Mouse (Mus musculus) kidney, postnatal 10 days (tissue): ENCODE measurements at regions not wholly inside any gene's neighbourhood (a gene's known extent, or its start where the extent isn't known, plus 50 kb on each side); places are given as distances from the start of the nearest gene placed in this dataset.

ENCODE experiments used
- DNase-seq: peaks from one replicate; pipeline ENCODE4 v3.0.0; 2021; ENCODE audit warnings: mixed read lengths

DNA sequence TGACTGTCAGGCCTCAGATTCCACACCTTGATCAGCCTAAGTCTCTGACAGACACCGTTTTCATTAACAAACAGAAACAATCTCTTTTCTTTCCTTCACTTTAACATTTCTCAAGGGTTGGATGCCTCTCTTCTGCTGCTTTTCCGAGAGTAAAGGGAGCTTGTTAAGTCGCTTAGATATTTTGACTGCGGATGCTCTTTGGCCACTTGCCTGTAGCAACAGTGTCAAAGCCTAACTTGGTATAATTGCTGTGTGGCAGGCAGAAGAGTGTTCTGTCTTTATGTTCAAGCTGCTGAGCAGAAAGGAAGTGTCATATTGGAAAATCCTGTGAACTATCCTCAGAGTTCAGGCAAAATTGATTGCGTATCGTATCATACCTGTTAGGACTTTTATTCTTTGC, 112.3 kb upstream of the Zeb2 start:
- no peak for DNase-seq

- DNase-seq, result no peak
These were observed 110.2 kb upstream of the Zeb2 start for GRCm38 (mm10) chr2:45227276-45227944.

- DNase-seq, result no peak
These were observed 108.8 kb upstream of the Zeb2 start for GRCm38 (mm10) chr2:45226045-45226370.

DNA sequence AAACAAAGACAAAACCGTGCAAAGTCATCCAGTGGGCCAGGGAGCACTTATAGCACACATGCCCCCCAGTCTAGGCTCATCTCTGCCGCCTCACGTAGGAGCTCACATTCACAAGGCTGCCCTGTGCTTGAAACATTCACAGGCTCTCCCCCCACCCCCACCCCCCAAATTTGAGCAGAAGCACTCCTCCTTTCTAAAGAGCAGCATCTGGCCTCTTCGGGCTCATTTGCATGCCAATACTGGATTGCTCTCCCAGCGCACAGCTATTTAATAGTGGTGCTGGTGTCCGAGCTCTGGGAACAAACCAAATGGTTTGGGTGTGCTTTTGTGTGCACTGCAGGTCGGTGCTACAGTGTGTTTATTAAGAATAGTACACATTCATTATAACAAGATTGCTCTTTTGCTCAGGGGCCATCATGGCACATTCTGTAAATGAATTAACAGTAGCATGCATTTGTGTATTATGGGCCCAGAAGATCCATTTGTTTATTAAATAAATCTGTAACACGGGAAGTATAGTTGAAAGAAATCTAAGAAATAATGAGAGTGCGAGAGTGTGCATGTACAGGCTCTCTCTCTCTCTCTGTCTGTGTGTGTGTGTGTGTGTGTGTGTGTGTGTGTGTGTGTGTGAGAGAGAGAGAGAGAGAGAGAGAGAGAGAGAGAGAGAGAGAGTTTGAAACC, 108.3 kb upstream of the Zeb2 start:
- DNase-seq, result no peak

- DNase-seq, result no peak
These were observed 105.0 kb upstream of the Zeb2 start for GRCm38 (mm10) chr2:45222213-45222612.

GRCm38 (mm10) chr2:45219851-45220250, 102.7 kb upstream of the Zeb2 start:
- no peak for DNase-seq

DNA sequence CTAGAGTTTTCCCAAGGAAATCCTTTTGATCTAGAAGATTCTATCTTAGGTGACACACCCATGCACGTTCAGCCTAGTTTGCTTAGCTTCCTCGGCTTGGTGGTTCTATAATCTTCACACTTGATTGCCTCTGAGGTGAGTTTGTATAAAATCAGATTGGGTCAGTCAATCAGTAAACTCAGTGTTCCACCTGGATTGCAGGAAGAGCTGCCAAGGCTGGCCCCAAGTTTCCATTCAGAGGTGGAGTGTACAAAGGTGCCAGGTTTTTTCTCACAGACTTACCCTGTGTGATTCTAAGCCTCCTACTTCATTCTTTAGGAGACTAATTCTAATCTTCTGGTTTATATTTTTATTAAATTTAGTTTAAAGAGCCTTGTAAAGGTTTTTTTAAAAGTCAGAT, 95.6 kb upstream of the Zeb2 start:
- DNase-seq, result no peak

- DNase-seq, result no peak
These were observed 91.3 kb upstream of the Zeb2 start for GRCm38 (mm10) chr2:45208526-45208925.

DNA sequence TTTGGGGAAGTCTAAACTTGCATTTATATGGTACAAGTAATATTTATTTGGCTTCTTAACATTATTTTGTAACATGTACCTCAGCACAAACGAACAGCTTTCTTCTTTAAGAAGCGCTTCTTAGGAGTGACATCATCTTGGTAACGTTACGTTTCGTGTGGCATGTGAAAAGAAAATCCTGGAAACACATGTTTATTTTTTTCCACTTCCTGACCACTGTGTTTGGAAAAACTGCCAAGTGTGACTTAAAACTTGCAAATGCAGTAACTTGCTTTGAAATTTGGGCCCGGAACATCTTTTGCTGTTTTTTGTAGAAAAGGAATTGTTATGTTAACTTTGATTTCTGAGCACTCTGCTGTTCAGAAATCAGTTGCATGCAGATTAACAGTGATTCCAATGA, 88.6 kb upstream of the Zeb2 start:
- DNase-seq, result no peak

DNA sequence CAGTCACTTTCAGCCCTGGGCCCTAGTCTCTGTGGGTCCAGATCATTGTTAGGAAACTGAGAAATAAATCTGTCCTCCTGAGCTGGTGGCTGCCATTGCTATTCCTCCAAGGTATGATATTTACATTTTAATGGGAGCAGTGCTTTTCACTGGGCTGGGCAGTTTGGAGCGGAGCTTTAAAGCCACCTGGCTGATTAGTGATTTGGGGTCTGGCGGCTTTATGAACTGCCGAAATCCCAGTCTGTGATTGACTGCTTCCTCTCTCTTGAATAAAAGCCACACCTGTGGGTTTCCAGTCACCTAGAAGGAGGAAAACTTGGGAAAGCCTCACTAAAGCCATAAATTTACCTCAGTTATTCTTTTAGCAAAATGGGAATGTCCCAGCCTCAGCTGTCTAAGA, 88.0 kb upstream of the Zeb2 start:
- no peak for DNase-seq

- DNase-seq, result no peak
These were observed 80.9 kb upstream of the Zeb2 start for GRCm38 (mm10) chr2:45197955-45198631.

- no peak for DNase-seq
These were observed 80.1 kb upstream of the Zeb2 start for GRCm38 (mm10) chr2:45197342-45197741.

DNA sequence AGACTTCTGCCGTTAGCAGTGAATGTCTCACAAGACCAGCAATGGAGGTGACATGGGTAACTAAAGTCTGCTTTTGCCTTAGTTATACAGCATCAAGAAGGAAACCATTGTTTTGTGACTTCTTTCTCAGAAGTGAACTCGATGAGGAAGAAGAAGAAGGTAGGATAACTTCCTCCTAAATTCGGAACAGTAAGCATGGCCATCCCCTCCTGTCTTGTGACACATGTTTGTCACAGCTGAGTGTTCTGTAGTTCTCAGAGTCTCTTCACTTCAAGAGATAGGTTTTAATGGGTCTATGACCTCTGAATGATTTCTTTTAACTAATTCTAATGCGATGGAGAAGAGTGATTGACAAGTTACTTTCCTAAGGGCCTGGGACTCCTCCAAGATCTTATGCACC, 79.3 kb upstream of the Zeb2 start:
- no peak for DNase-seq

DNA sequence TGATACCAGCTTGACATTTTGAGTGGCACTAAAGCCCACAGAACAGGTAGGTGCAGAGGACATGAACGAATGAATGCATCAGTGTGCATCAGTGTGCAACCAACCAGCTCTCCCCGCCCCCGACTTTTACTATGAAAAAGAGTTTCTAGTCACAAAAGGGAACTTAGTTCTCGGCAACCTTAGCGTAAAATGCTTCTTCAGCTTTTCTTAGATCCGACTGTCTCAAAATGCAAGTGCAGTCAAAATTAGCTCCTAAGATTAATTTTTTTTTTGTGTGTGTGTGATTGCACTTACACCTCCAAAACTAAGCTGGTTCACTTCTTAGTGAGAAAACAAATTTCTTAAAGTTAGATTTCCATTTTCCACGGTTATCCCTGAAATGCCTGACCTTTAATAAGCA, 77.1 kb upstream of the Zeb2 start:
- DNase-seq, result no peak

- no peak for DNase-seq
These were observed 68.4 kb upstream of the Zeb2 start for GRCm38 (mm10) chr2:45185621-45185999.

DNA sequence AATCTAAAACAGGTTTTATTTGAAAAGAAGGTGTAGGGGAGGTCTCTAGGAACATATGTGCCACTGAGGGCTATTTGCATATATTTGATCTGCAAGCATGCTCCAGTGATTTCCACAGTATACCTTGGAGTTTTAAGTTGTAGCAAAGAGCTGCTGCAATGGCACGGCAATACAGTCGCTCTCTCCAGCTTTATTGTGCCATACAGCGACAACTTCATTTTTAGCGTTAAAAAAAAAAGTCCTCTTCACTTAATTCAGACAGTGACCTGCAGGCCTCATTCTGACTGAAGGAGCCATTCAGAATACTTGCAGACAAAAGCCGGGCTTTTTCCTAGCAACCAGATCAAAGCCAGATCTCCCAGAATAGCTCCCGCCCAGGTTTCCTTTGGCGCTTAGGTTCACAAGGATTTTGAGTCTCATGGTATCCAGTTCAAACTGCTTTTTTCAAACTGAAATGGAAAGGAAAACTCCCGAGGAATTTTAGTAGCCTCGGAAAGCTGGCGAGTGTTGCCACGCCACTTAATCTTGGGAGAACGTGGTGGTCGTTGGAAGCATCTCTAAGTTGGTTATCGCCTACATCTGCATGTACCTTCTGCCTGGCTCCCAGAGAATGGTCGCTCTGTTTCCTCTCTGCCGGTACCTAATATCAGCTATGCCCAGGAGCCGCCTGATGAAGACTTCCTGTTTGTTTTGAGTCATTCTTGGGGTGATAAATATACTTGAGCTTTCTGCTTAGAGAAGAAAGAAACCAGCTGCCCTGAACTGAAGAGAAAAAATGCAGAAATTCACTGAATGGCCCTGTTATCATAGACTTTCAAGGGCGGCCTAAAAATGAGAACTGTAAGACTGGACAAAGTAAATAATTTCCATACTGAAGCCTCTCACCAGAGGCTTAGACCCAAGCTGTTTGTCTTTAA, 67.8 kb upstream of the Zeb2 start:
- DNase-seq, result peak; percentile 25

DNA sequence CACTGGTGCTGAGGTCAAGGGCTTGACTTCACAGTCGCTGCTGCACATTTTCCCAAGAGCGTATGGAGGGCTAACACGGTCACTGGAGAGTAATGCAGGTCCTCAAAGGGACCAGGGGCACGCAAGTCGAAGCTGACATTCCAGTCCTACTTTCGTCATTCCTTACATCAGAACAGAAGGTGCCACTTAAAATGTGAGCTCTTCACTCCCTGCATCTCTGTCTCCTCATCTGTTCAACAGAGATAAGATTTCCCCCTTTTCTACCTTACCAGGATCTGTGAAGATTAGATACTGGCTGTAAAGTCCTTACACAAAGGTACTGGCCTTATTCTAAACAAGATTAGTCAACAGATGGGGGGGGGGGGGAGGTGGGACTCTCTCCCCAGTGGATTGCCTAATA, 67.0 kb upstream of the Zeb2 start:
- DNase-seq, result no peak

- DNase-seq, result no peak
These were observed 65.7 kb upstream of the Zeb2 start for GRCm38 (mm10) chr2:45182876-45183275.

GRCm38 (mm10) chr2:45181552-45181951, 64.4 kb upstream of the Zeb2 start:
- DNase-seq, result no peak

DNA sequence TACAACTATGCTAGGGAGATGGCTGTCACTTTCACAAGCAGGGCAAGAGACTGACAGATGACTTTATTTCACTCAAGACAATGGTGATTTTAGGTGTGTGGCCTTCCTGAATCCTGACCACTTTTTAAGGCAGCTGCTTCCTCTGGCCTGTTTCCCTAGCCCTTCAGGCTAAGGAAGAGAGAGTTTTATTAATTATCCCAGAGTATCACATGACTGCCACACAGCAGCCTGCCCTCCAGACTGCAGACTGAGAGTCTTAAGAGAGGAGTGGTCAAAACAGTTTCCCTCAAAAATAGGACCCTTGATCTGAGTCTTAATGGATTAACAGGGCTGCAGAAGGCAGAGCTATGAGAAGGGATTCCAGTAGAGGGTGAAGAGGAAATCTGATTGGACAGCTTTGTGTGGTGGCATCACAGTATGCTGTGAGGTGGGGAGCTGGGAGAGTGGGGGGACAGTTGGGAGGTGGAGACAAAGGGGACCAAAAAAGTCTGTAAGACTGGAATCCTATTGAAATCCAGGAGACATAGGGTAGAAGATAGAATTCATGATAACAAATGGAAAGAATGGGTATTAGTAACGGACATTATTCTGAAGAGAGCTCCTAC, 61.8 kb upstream of the Zeb2 start:
- no peak for DNase-seq

- no peak for DNase-seq
These were observed 55.2 kb upstream of the Zeb2 start for GRCm38 (mm10) chr2:45172382-45172781.

GRCm38 (mm10) chr2:45171520-45172173, 54.5 kb upstream of the Zeb2 start:
- no peak for DNase-seq
